Mouse (Mus musculus): ENCODE results near the gene Usp5. TPM values are rescaled to one million over a fixed set of nuclear protein-coding genes. Genes with fewer than 3 reads are reported as not detected.
A peak's percentile ranks its signal among the peaks of the same experiment; 100 is the strongest.

Gene Usp5
- polyA plus RNA-seq, 1 experiment from 2014 or later, result 110 TPM

- Histone ChIP-seq H3K27ac (replicated peaks; ENCODE audit: low read depth, low read length) (no peak overlapping the region), H3K4me3 (ENCODE audit: low read depth, low read length) (no peak overlapping the region), H3K4me1 (ENCODE audit: control insufficient read depth, insufficient read depth, low read length) (peaks cover under 1% of the 10 kb centered on the region; the same call in 1 of the 2 replicates), H3K27me3 (replicated peaks; ENCODE audit: control insufficient read depth, insufficient read depth, low read length) (no peaks in the 10 kb centered on the region), H3K36me3 (ENCODE audit: control insufficient read depth, insufficient read depth, low read length) (peaks cover 67% of the 10 kb centered on the region), H3K4me2 (ENCODE audit: low read depth, low read length) (no peak overlapping the region), H3K9ac (ENCODE audit: low read depth, low read length) (no peak overlapping the region), H3K9me3 (ENCODE audit: control insufficient read depth, low read length) (no peaks in the 10 kb centered on the region)
- 97% methylated on average over 11 of the region's 11 CpGs for WGBS
- no peak for DNase-seq (ENCODE audit: low spot score)
- ATAC-seq (ENCODE audit: low read depth), result no peak
Measured at GRCm38 (mm10) chr6:124817125-124817524, 12.2 kb downstream of the Usp5 start.

GRCm38 (mm10) chr6:124816611-124817010 lies 12.7 kb downstream of the Usp5 start:
- Histone ChIP-seq H3K27ac (replicated peaks; ENCODE audit: low read depth, low read length) (no peak overlapping the region), H3K4me3 (ENCODE audit: low read depth, low read length) (no peak overlapping the region), H3K4me2 (ENCODE audit: low read depth, low read length) (no peak overlapping the region), H3K4me1 (ENCODE audit: control insufficient read depth, insufficient read depth, low read length) (peaks cover 3% of the 10 kb centered on the region; the same call in 1 of the 2 replicates), H3K27me3 (replicated peaks; ENCODE audit: control insufficient read depth, insufficient read depth, low read length) (no peaks in the 10 kb centered on the region), H3K9me3 (ENCODE audit: control insufficient read depth, low read length) (no peaks in the 10 kb centered on the region), H3K36me3 (ENCODE audit: control insufficient read depth, insufficient read depth, low read length) (peaks cover 67% of the 10 kb centered on the region), H3K9ac (ENCODE audit: low read depth, low read length) (no peak overlapping the region)
- DNase-seq (ENCODE audit: low spot score) (no peak), ATAC-seq (ENCODE audit: low read depth) (no peak)
- 91% methylated on average over 4 of the region's 4 CpGs for WGBS

GRCm38 (mm10) chr6:124814858-124815774 lies 14.2 kb downstream of the Usp5 start:
- no peak overlapping the region for H3K4me3 ChIP-seq (ENCODE audit: low read depth, low read length)
- H3K27ac ChIP-seq (replicated peaks; ENCODE audit: low read depth, low read length), result no peak overlapping the region
- no peak overlapping the region for H3K4me2 ChIP-seq (ENCODE audit: low read depth, low read length)
- WGBS, result 70% methylated on average over 9 of the region's 9 CpGs
- no peak for ATAC-seq (ENCODE audit: low read depth)
- H3K27me3 ChIP-seq (replicated peaks; ENCODE audit: control insufficient read depth, insufficient read depth, low read length), result no peaks in the 10 kb centered on the region
- no peaks in the 10 kb centered on the region for H3K9me3 ChIP-seq (ENCODE audit: control insufficient read depth, low read length)
- no peak overlapping the region for H3K9ac ChIP-seq (ENCODE audit: low read depth, low read length)
- DNase-seq (ENCODE audit: low spot score), result no peak
- peaks cover 64% of the 10 kb centered on the region for H3K36me3 ChIP-seq (ENCODE audit: control insufficient read depth, insufficient read depth, low read length)
- peaks cover 5% of the 10 kb centered on the region for H3K4me1 ChIP-seq (ENCODE audit: control insufficient read depth, insufficient read depth, low read length)

- WGBS, result 44% methylated on average over 7 of the region's 8 CpGs
- Histone ChIP-seq H3K4me3 (ENCODE audit: low read depth, low read length) (peak overlapping the region; percentile 72), H3K27ac (replicated peaks; ENCODE audit: low read depth, low read length) (peak overlapping the region; percentile 89; the same call in 1 of the 2 replicates), H3K4me2 (ENCODE audit: low read depth, low read length) (peak overlapping the region; percentile 88), H3K9ac (ENCODE audit: low read depth, low read length) (peak overlapping the region; percentile 31; the same call in 1 of the 2 replicates), H3K4me1 (ENCODE audit: control insufficient read depth, insufficient read depth, low read length) (peaks cover 11% of the 10 kb centered on the region), H3K27me3 (replicated peaks; ENCODE audit: control insufficient read depth, insufficient read depth, low read length) (no peaks in the 10 kb centered on the region), H3K36me3 (ENCODE audit: control insufficient read depth, insufficient read depth, low read length) (peaks cover 58% of the 10 kb centered on the region), H3K9me3 (ENCODE audit: control insufficient read depth, low read length) (no peaks in the 10 kb centered on the region)
- peak; percentile 19; the same call in 1 of the 2 replicates for ATAC-seq (ENCODE audit: low read depth)
- DNase-seq (ENCODE audit: low spot score), result no peak
Measured at GRCm38 (mm10) chr6:124814448-124814847, 14.8 kb downstream of the Usp5 start.

GRCm38 (mm10) chr6:124813933-124814332 lies 15.4 kb downstream of the Usp5 start, which contains the start of gene Tpi1:
TSS of gene Tpi1 (minus strand) at chr6:124814296.
- DNase-seq (ENCODE audit: low spot score), result peak; percentile 95
- peaks cover 11% of the 10 kb centered on the region for H3K4me1 ChIP-seq (ENCODE audit: control insufficient read depth, insufficient read depth, low read length)
- WGBS, result under 1% methylated on average over 22 of the region's 22 CpGs
- no peaks in the 10 kb centered on the region for H3K9me3 ChIP-seq (ENCODE audit: control insufficient read depth, low read length)
- H3K4me2 ChIP-seq (ENCODE audit: low read depth, low read length), result peak within 1 kb of the TSS; percentile 88
- peaks cover 53% of the 10 kb centered on the region for H3K36me3 ChIP-seq (ENCODE audit: control insufficient read depth, insufficient read depth, low read length)
- H3K4me3 ChIP-seq (ENCODE audit: low read depth, low read length), result peak within 1 kb of the TSS; percentile 72
- peak within 1 kb of the TSS; percentile 85 for H3K9ac ChIP-seq (ENCODE audit: low read depth, low read length)
- H3K27me3 ChIP-seq (replicated peaks; ENCODE audit: control insufficient read depth, insufficient read depth, low read length), result no peaks in the 10 kb centered on the region
- ATAC-seq (ENCODE audit: low read depth), result peak; percentile 90
- peak within 1 kb of the TSS; percentile 89 for H3K27ac ChIP-seq (replicated peaks; ENCODE audit: low read depth, low read length)

- peaks cover 49% of the 10 kb centered on the region for H3K36me3 ChIP-seq (ENCODE audit: control insufficient read depth, insufficient read depth, low read length)
- peak overlapping the region; percentile 85 for H3K9ac ChIP-seq (ENCODE audit: low read depth, low read length)
- ATAC-seq (ENCODE audit: low read depth) (peak; percentile 75), DNase-seq (ENCODE audit: low spot score) (peak; percentile 91)
- no peaks in the 10 kb centered on the region for H3K9me3 ChIP-seq (ENCODE audit: control insufficient read depth, low read length)
- H3K4me1 ChIP-seq (ENCODE audit: control insufficient read depth, insufficient read depth, low read length), result peaks cover 11% of the 10 kb centered on the region
- no peaks in the 10 kb centered on the region for H3K27me3 ChIP-seq (replicated peaks; ENCODE audit: control insufficient read depth, insufficient read depth, low read length)
- 0% methylated on average over 10 of the region's 18 CpGs for WGBS
- peak overlapping the region; percentile 88 for H3K4me2 ChIP-seq (ENCODE audit: low read depth, low read length)
- H3K27ac ChIP-seq (replicated peaks; ENCODE audit: low read depth, low read length), result peak overlapping the region; percentile 89
- H3K4me3 ChIP-seq (ENCODE audit: low read depth, low read length), result peak overlapping the region; percentile 72
Measured at GRCm38 (mm10) chr6:124813496-124813895, 15.8 kb downstream of the Usp5 start.

GRCm38 (mm10) chr6:124812848-124813247 lies 16.4 kb downstream of the Usp5 start:
- WGBS, result 11% methylated on average over 9 of the region's 9 CpGs
- no peaks in the 10 kb centered on the region for H3K9me3 ChIP-seq (ENCODE audit: control insufficient read depth, low read length)
- DNase-seq (ENCODE audit: low spot score), result peak; percentile 47
- H3K4me1 ChIP-seq (ENCODE audit: control insufficient read depth, insufficient read depth, low read length), result peaks cover 17% of the 10 kb centered on the region
- peaks cover 42% of the 10 kb centered on the region for H3K36me3 ChIP-seq (ENCODE audit: control insufficient read depth, insufficient read depth, low read length)
- no peak for ATAC-seq (ENCODE audit: low read depth)
- H3K27ac ChIP-seq (replicated peaks; ENCODE audit: low read depth, low read length), result peak overlapping the region; percentile 89
- H3K9ac ChIP-seq (ENCODE audit: low read depth, low read length), result peak overlapping the region; percentile 85
- no peaks in the 10 kb centered on the region for H3K27me3 ChIP-seq (replicated peaks; ENCODE audit: control insufficient read depth, insufficient read depth, low read length)
- H3K4me2 ChIP-seq (ENCODE audit: low read depth, low read length), result peak overlapping the region; percentile 88
- peak overlapping the region; percentile 72 for H3K4me3 ChIP-seq (ENCODE audit: low read depth, low read length)

GRCm38 (mm10) chr6:124811701-124812560 lies 17.4 kb downstream of the Usp5 start:
- Histone ChIP-seq H3K4me3 (ENCODE audit: low read depth, low read length) (peak overlapping the region; percentile 72), H3K4me2 (ENCODE audit: low read depth, low read length) (peak overlapping the region; percentile 88), H3K36me3 (ENCODE audit: control insufficient read depth, insufficient read depth, low read length) (peaks cover 34% of the 10 kb centered on the region), H3K9me3 (ENCODE audit: control insufficient read depth, low read length) (no peaks in the 10 kb centered on the region), H3K27me3 (replicated peaks; ENCODE audit: control insufficient read depth, insufficient read depth, low read length) (no peaks in the 10 kb centered on the region), H3K4me1 (ENCODE audit: control insufficient read depth, insufficient read depth, low read length) (peaks cover 18% of the 10 kb centered on the region), H3K9ac (ENCODE audit: low read depth, low read length) (peak overlapping the region; percentile 85), H3K27ac (replicated peaks; ENCODE audit: low read depth, low read length) (0 out of 2 replicates have a peak overlapping the region, but pooled peaks have one; percentile 33)
- DNase-seq (ENCODE audit: low spot score) (no peak), ATAC-seq (ENCODE audit: low read depth) (no peak)
- 76% methylated on average over 24 of the region's 24 CpGs for WGBS
